Mouse (Mus musculus): ENCODE data around the gene Polrmt. TPM values are rescaled to one million over a fixed set of nuclear protein-coding genes. Genes with fewer than 3 reads are reported as not detected.
A peak's percentile ranks its signal among the peaks of the same experiment; 100 is the strongest.
"Not testable (repeated sequence)": the region's sequence is repeated elsewhere in the genome, so short reads cannot be mapped to it uniquely, and the experiment has no call there.

Polrmt gene
- polyA plus RNA-seq, 1 experiment from 2014 or later = 63.8 TPM

- peaks cover 17% of the 10 kb centered on the region for H3K36me3 ChIP-seq (ENCODE audit: insufficient read depth, low read length)
- peak overlapping the region; percentile 92 for H3K9ac ChIP-seq (replicated peaks; ENCODE audit: low read length)
- H3K27me3 ChIP-seq (ENCODE audit: insufficient read depth, low read length) = no peaks in the 10 kb centered on the region
- no peaks in the 10 kb centered on the region for H3K9me3 ChIP-seq (ENCODE audit: low read length)
- WGBS = 5% methylated on average over 15 of the region's 16 CpGs
- peaks cover 33% of the 10 kb centered on the region for H3K4me1 ChIP-seq (ENCODE audit: insufficient read depth, low read length)
- H3K27ac ChIP-seq (ENCODE audit: low read length) = peak overlapping the region; percentile 97
- H3K4me3 ChIP-seq (ENCODE audit: low read length) = peak overlapping the region; percentile 87
- ATAC-seq (ENCODE audit: low FRiP score, low TSS enrichment) = peak; percentile 17
- peak overlapping the region; percentile 95 for H3K4me2 ChIP-seq (replicated peaks; ENCODE audit: low read depth, low read length)
These were observed 19.7 kb upstream of the Polrmt start for GRCm38 (mm10) chr10:79766001-79766507.

- Histone ChIP-seq H3K9me3 (ENCODE audit: low read length) (no peaks in the 10 kb centered on the region), H3K4me3 (ENCODE audit: low read length) (peak overlapping the region; percentile 87), H3K27me3 (ENCODE audit: insufficient read depth, low read length) (no peaks in the 10 kb centered on the region), H3K27ac (ENCODE audit: low read length) (no peak overlapping the region), H3K36me3 (ENCODE audit: insufficient read depth, low read length) (peaks cover 23% of the 10 kb centered on the region), H3K4me2 (replicated peaks; ENCODE audit: low read depth, low read length) (peak overlapping the region; percentile 95), H3K9ac (replicated peaks; ENCODE audit: low read length) (peak overlapping the region; percentile 92), H3K4me1 (ENCODE audit: insufficient read depth, low read length) (peaks cover 33% of the 10 kb centered on the region)
- ATAC-seq (ENCODE audit: low FRiP score, low TSS enrichment) = no peak
- 63% methylated on average over 2 of the region's 2 CpGs for WGBS
These were observed 18.9 kb upstream of the Polrmt start for GRCm38 (mm10) chr10:79765228-79765745.

GRCm38 (mm10) chr10:79764234-79764633 is 17.9 kb upstream of the Polrmt start:
- no peaks in the 10 kb centered on the region for H3K9me3 ChIP-seq (ENCODE audit: low read length)
- H3K4me3 ChIP-seq (ENCODE audit: low read length) = no peak overlapping the region
- H3K9ac ChIP-seq (replicated peaks; ENCODE audit: low read length) = no peak overlapping the region
- peaks cover 25% of the 10 kb centered on the region for H3K36me3 ChIP-seq (ENCODE audit: insufficient read depth, low read length)
- ATAC-seq (ENCODE audit: low FRiP score, low TSS enrichment) = no peak
- WGBS = 82% methylated on average over 7 of the region's 7 CpGs
- H3K4me1 ChIP-seq (ENCODE audit: insufficient read depth, low read length) = peaks cover 33% of the 10 kb centered on the region
- no peaks in the 10 kb centered on the region for H3K27me3 ChIP-seq (ENCODE audit: insufficient read depth, low read length)
- H3K27ac ChIP-seq (ENCODE audit: low read length) = no peak overlapping the region
- H3K4me2 ChIP-seq (replicated peaks; ENCODE audit: low read depth, low read length) = no peak overlapping the region

- ATAC-seq (ENCODE audit: low FRiP score, low TSS enrichment) = no peak
- Histone ChIP-seq H3K27me3 (ENCODE audit: insufficient read depth, low read length) (no peaks in the 10 kb centered on the region), H3K9ac (replicated peaks; ENCODE audit: low read length) (no peak overlapping the region), H3K4me2 (replicated peaks; ENCODE audit: low read depth, low read length) (no peak overlapping the region), H3K27ac (ENCODE audit: low read length) (no peak overlapping the region), H3K36me3 (ENCODE audit: insufficient read depth, low read length) (peaks cover 39% of the 10 kb centered on the region), H3K4me3 (ENCODE audit: low read length) (no peak overlapping the region), H3K9me3 (ENCODE audit: low read length) (no peaks in the 10 kb centered on the region), H3K4me1 (ENCODE audit: insufficient read depth, low read length) (peaks cover 23% of the 10 kb centered on the region)
- WGBS = 84% methylated on average over 3 of the region's 3 CpGs
These were observed 16.5 kb upstream of the Polrmt start for GRCm38 (mm10) chr10:79762875-79763274.

- no peak overlapping the region for H3K4me2 ChIP-seq (replicated peaks; ENCODE audit: low read depth, low read length)
- H3K4me1 ChIP-seq (ENCODE audit: insufficient read depth, low read length) = peaks cover 12% of the 10 kb centered on the region
- H3K27ac ChIP-seq (ENCODE audit: low read length) = no peak overlapping the region
- WGBS = 88% methylated on average over 11 of the region's 11 CpGs
- no peaks in the 10 kb centered on the region for H3K27me3 ChIP-seq (ENCODE audit: insufficient read depth, low read length)
- H3K9ac ChIP-seq (replicated peaks; ENCODE audit: low read length) = no peak overlapping the region
- H3K4me3 ChIP-seq (ENCODE audit: low read length) = no peak overlapping the region
- no peak for ATAC-seq (ENCODE audit: low FRiP score, low TSS enrichment)
- H3K36me3 ChIP-seq (ENCODE audit: insufficient read depth, low read length) = peaks cover 56% of the 10 kb centered on the region
- H3K9me3 ChIP-seq (ENCODE audit: low read length) = no peaks in the 10 kb centered on the region
These were observed 14.3 kb upstream of the Polrmt start for GRCm38 (mm10) chr10:79760603-79761143.

GRCm38 (mm10) chr10:79759675-79760074 is 13.3 kb upstream of the Polrmt start:
- peaks cover 56% of the 10 kb centered on the region for H3K36me3 ChIP-seq (ENCODE audit: insufficient read depth, low read length)
- H3K4me1 ChIP-seq (ENCODE audit: insufficient read depth, low read length); H3K9me3 ChIP-seq (ENCODE audit: low read length); H3K27me3 ChIP-seq (ENCODE audit: insufficient read depth, low read length); ATAC-seq (ENCODE audit: low FRiP score, low TSS enrichment); H3K4me2 ChIP-seq (replicated peaks; ENCODE audit: low read depth, low read length); H3K9ac ChIP-seq (replicated peaks; ENCODE audit: low read length); H3K27ac ChIP-seq (ENCODE audit: low read length); H3K4me3 ChIP-seq (ENCODE audit: low read length): not testable (repeated sequence)
- WGBS = 94% methylated on average over 1 of the region's 1 CpGs

GRCm38 (mm10) chr10:79756660-79757059 is 10.3 kb upstream of the Polrmt start:
- H3K4me3 ChIP-seq (ENCODE audit: low read length) = no peak overlapping the region
- no peak overlapping the region for H3K9ac ChIP-seq (replicated peaks; ENCODE audit: low read length)
- H3K36me3 ChIP-seq (ENCODE audit: insufficient read depth, low read length) = peaks cover 46% of the 10 kb centered on the region
- no peak overlapping the region for H3K27ac ChIP-seq (ENCODE audit: low read length)
- ATAC-seq (ENCODE audit: low FRiP score, low TSS enrichment) = no peak
- H3K4me1 ChIP-seq (ENCODE audit: insufficient read depth, low read length) = peaks cover 5% of the 10 kb centered on the region
- 89% methylated on average over 24 of the region's 24 CpGs for WGBS
- no peaks in the 10 kb centered on the region for H3K9me3 ChIP-seq (ENCODE audit: low read length)
- no peak overlapping the region for H3K4me2 ChIP-seq (replicated peaks; ENCODE audit: low read depth, low read length)
- H3K27me3 ChIP-seq (ENCODE audit: insufficient read depth, low read length) = no peaks in the 10 kb centered on the region

GRCm38 (mm10) chr10:79755854-79756253 is 9.5 kb upstream of the Polrmt start:
- H3K9ac ChIP-seq (replicated peaks; ENCODE audit: low read length) = no peak overlapping the region
- no peaks in the 10 kb centered on the region for H3K9me3 ChIP-seq (ENCODE audit: low read length)
- H3K27ac ChIP-seq (ENCODE audit: low read length) = no peak overlapping the region

GRCm38 (mm10) chr10:79754856-79755516 is 8.6 kb upstream of the Polrmt start, which contains the start of gene Fgf22:
Gene Fgf22, plus strand, starts transcription at chr10:79755076.
- Histone ChIP-seq H3K4me1 (ENCODE audit: insufficient read depth, low read length) (peaks cover 5% of the 10 kb centered on the region), H3K4me3 (ENCODE audit: low read length) (peak within 1 kb of the TSS; percentile 38), H3K9ac (replicated peaks; ENCODE audit: low read length) (peak within 1 kb of the TSS; percentile 54; the same call in 1 of the 2 replicates), H3K36me3 (ENCODE audit: insufficient read depth, low read length) (peaks cover 33% of the 10 kb centered on the region), H3K27ac (ENCODE audit: low read length) (no peak within 1 kb of the TSS), H3K27me3 (ENCODE audit: insufficient read depth, low read length) (no peaks in the 10 kb centered on the region), H3K9me3 (ENCODE audit: low read length) (no peaks in the 10 kb centered on the region), H3K4me2 (replicated peaks; ENCODE audit: low read depth, low read length) (peak within 1 kb of the TSS; percentile 70)
- 4% methylated on average over 36 of the region's 36 CpGs for WGBS
- peak; percentile 91 for ATAC-seq (ENCODE audit: low FRiP score, low TSS enrichment)

More at GRCm38 (mm10) chr10:79755854-79756253, 9.5 kb upstream of the Polrmt start:
- Histone ChIP-seq H3K4me2 (replicated peaks; ENCODE audit: low read depth, low read length) (no peak overlapping the region), H3K27me3 (ENCODE audit: insufficient read depth, low read length) (no peaks in the 10 kb centered on the region), H3K4me1 (ENCODE audit: insufficient read depth, low read length) (peaks cover 5% of the 10 kb centered on the region), H3K36me3 (ENCODE audit: insufficient read depth, low read length) (peaks cover 37% of the 10 kb centered on the region), H3K4me3 (ENCODE audit: low read length) (no peak overlapping the region)
- 81% methylated on average over 3 of the region's 3 CpGs for WGBS
- no peak for ATAC-seq (ENCODE audit: low FRiP score, low TSS enrichment)

- H3K27me3 ChIP-seq (ENCODE audit: insufficient read depth, low read length) = no peaks in the 10 kb centered on the region
- H3K4me1 ChIP-seq (ENCODE audit: insufficient read depth, low read length) = peaks cover 11% of the 10 kb centered on the region
- no peak overlapping the region for H3K9ac ChIP-seq (replicated peaks; ENCODE audit: low read length)
- 76% methylated on average over 6 of the region's 6 CpGs for WGBS
- H3K4me2 ChIP-seq (replicated peaks; ENCODE audit: low read depth, low read length) = no peak overlapping the region
- peaks cover 10% of the 10 kb centered on the region for H3K36me3 ChIP-seq (ENCODE audit: insufficient read depth, low read length)
- no peak for ATAC-seq (ENCODE audit: low FRiP score, low TSS enrichment)
- no peak overlapping the region for H3K27ac ChIP-seq (ENCODE audit: low read length)
- H3K4me3 ChIP-seq (ENCODE audit: low read length) = no peak overlapping the region
- H3K9me3 ChIP-seq (ENCODE audit: low read length) = no peaks in the 10 kb centered on the region
These were observed 2.1 kb upstream of the Polrmt start for GRCm38 (mm10) chr10:79748496-79748895.

Data from kidney, embryonic 16.5 days (tissue).